Mouse (Mus musculus): ENCODE measurements around the gene Myo1b. TPM values are rescaled to one million over a fixed set of nuclear protein-coding genes. Genes with fewer than 3 reads are reported as not detected.
"Not testable (repeated sequence)": the region's sequence is repeated elsewhere in the genome, so short reads cannot be mapped to it uniquely, and the experiment has no call there.

The Myo1b gene
- total RNA-seq, 1 experiment from 2014 or later: 88.4 TPM

- peak; percentile 41 for DNase-seq
These were observed 19.9 kb downstream of the Myo1b start for GRCm38 (mm10) chr1:51895961-51896360.

GRCm38 (mm10) chr1:51894721-51895120, 21.1 kb downstream of the Myo1b start:
- no peak for DNase-seq

- no peak for DNase-seq
These were observed 22.1 kb downstream of the Myo1b start for GRCm38 (mm10) chr1:51893521-51894355.

- DNase-seq: no peak
These were observed 23.9 kb downstream of the Myo1b start for GRCm38 (mm10) chr1:51892005-51892404.

- no peak for DNase-seq
These were observed 27.6 kb downstream of the Myo1b start for GRCm38 (mm10) chr1:51888046-51888813.

- no peak for DNase-seq
These were observed 30.4 kb downstream of the Myo1b start for GRCm38 (mm10) chr1:51885356-51885983.

- no peak for DNase-seq
These were observed 32.7 kb downstream of the Myo1b start for GRCm38 (mm10) chr1:51883211-51883610.

- DNase-seq: peak; percentile 12
These were observed 33.1 kb downstream of the Myo1b start for GRCm38 (mm10) chr1:51882752-51883151.

- DNase-seq: no peak
These were observed 35.7 kb downstream of the Myo1b start for GRCm38 (mm10) chr1:51879927-51880814.

GRCm38 (mm10) chr1:51879333-51879770, 36.5 kb downstream of the Myo1b start:
- DNase-seq: peak; percentile 19

GRCm38 (mm10) chr1:51875462-51876225, 40.2 kb downstream of the Myo1b start:
- no peak for DNase-seq

GRCm38 (mm10) chr1:51872493-51873261, 43.2 kb downstream of the Myo1b start:
- DNase-seq: no peak

GRCm38 (mm10) chr1:51871234-51871633, 44.6 kb downstream of the Myo1b start:
- DNase-seq: not testable (repeated sequence)

GRCm38 (mm10) chr1:51862828-51863421, 52.9 kb downstream of the Myo1b start:
- DNase-seq: no peak

GRCm38 (mm10) chr1:51860837-51861236, 55.0 kb downstream of the Myo1b start:
- no peak for DNase-seq

GRCm38 (mm10) chr1:51856946-51857345, 58.9 kb downstream of the Myo1b start:
- no peak for DNase-seq

- DNase-seq: no peak
These were observed 59.5 kb downstream of the Myo1b start for GRCm38 (mm10) chr1:51856245-51856915.

- DNase-seq: no peak
These were observed 60.2 kb downstream of the Myo1b start for GRCm38 (mm10) chr1:51855541-51856244.

Data from adrenal gland, postnatal 14 days (tissue).